Mouse (Mus musculus) large intestine, adult 2 months (tissue): Measurements from ENCODE around the gene Nop10. TPM values are rescaled to one million over a fixed set of nuclear protein-coding genes. Genes with fewer than 3 reads are reported as not detected.

ENCODE experiments used
- DNase-seq: peaks from one replicate; pipeline ENCODE4 v3.0.0-alpha.2; 2012; ENCODE audit warnings: low read depth, low spot score
- WGBS: fragments of 180-500 bp; shearing (Covaris S2); methylation state at CpG from one replicate; pipeline ENCODE4 v1.1.7; 2018; 5-methylcytosine and 5-hydroxymethylcytosine counted together
- polyA plus RNA-seq: library from polyadenylated mRNA; depleted of rRNA; stranded (reverse); fragments of >200 nt; gene quantifications from 2 replicates; pipeline ENCODE4 v1.2.3, GENCODE M21; 2012; rRNA removed

Nop10 gene
- 96.1 and 105 TPM in 2 replicates for polyA plus RNA-seq

GRCm38 (mm10) chr2:112261748-112262653 is at the start of gene Nop10:
TSS of gene Nop10 (plus strand) at chr2:112261926.
- WGBS: under 1% methylated on average over 36 of the region's 36 CpGs
- DNase-seq: no peak

- no peak for DNase-seq
- WGBS: 5% methylated on average over 1 of the region's 1 CpGs
Measured at GRCm38 (mm10) chr2:112215977-112216376, 45.7 kb upstream of the Nop10 start.

GRCm38 (mm10) chr2:112217614-112218013 is 44.1 kb upstream of the Nop10 start:
- 58% methylated on average over 6 of the region's 6 CpGs for WGBS
- no peak for DNase-seq

- 53% methylated on average over 5 of the region's 5 CpGs for WGBS
- no peak for DNase-seq
Measured at GRCm38 (mm10) chr2:112220880-112221279, 40.8 kb upstream of the Nop10 start.

- WGBS: 68% methylated on average over 5 of the region's 5 CpGs
Measured at GRCm38 (mm10) chr2:112222607-112223006, 39.1 kb upstream of the Nop10 start.

GRCm38 (mm10) chr2:112224356-112224755 is 37.4 kb upstream of the Nop10 start:
- WGBS: 60% methylated on average over 4 of the region's 4 CpGs
- DNase-seq: no peak

More at GRCm38 (mm10) chr2:112222607-112223006, 39.1 kb upstream of the Nop10 start:
- no peak for DNase-seq

- no peak for DNase-seq
- 81% methylated on average over 1 of the region's 1 CpGs for WGBS
Measured at GRCm38 (mm10) chr2:112232623-112233022, 29.1 kb upstream of the Nop10 start.

- WGBS: 54% methylated on average over 2 of the region's 2 CpGs
- DNase-seq: no peak
Measured at GRCm38 (mm10) chr2:112236620-112237019, 25.1 kb upstream of the Nop10 start.

- no peak for DNase-seq
- WGBS: 7% methylated on average over 4 of the region's 4 CpGs
Measured at GRCm38 (mm10) chr2:112238006-112238405, 23.7 kb upstream of the Nop10 start.

- under 1% methylated on average over 94 of the region's 94 CpGs for WGBS
- DNase-seq: no peak
Measured at GRCm38 (mm10) chr2:112239212-112239934, 22.4 kb upstream of the Nop10 start, which contains the start of gene Lpcat4. TSS of gene Lpcat4 (plus strand) at chr2:112239468.

- DNase-seq: no peak
- WGBS: under 1% methylated on average over 27 of the region's 28 CpGs
Measured at GRCm38 (mm10) chr2:112239935-112240721, 21.6 kb upstream of the Nop10 start.

GRCm38 (mm10) chr2:112241787-112242186 is 19.9 kb upstream of the Nop10 start:
- WGBS: 91% methylated on average over 14 of the region's 14 CpGs
- no peak for DNase-seq

- 46% methylated on average over 5 of the region's 5 CpGs for WGBS
- DNase-seq: no peak
Measured at GRCm38 (mm10) chr2:112245307-112245706, 16.4 kb upstream of the Nop10 start.

GRCm38 (mm10) chr2:112246193-112246592 is 15.5 kb upstream of the Nop10 start:
- DNase-seq: no peak
- 45% methylated on average over 6 of the region's 6 CpGs for WGBS

GRCm38 (mm10) chr2:112247323-112247722 is 14.4 kb upstream of the Nop10 start:
- no peak for DNase-seq
- 83% methylated on average over 10 of the region's 10 CpGs for WGBS

- no peak for DNase-seq
- 91% methylated on average over 10 of the region's 10 CpGs for WGBS
Measured at GRCm38 (mm10) chr2:112249780-112250453, 11.8 kb upstream of the Nop10 start.

GRCm38 (mm10) chr2:112254675-112255515 is 6.8 kb upstream of the Nop10 start:
- 34% methylated on average over 7 of the region's 7 CpGs for WGBS
- no peak for DNase-seq

- DNase-seq: no peak
Measured at GRCm38 (mm10) chr2:112259241-112259962, 2.3 kb upstream of the Nop10 start, which contains the start of gene Nutm1. TSS of gene Nutm1 (minus strand) at chr2:112259291.

More at GRCm38 (mm10) chr2:112259241-112259962, 2.3 kb upstream of the Nop10 start, which contains the start of gene Nutm1:
- 54% methylated on average over 10 of the region's 10 CpGs for WGBS
